Mouse (Mus musculus): ENCODE results near the gene Map4k4.

DNA sequence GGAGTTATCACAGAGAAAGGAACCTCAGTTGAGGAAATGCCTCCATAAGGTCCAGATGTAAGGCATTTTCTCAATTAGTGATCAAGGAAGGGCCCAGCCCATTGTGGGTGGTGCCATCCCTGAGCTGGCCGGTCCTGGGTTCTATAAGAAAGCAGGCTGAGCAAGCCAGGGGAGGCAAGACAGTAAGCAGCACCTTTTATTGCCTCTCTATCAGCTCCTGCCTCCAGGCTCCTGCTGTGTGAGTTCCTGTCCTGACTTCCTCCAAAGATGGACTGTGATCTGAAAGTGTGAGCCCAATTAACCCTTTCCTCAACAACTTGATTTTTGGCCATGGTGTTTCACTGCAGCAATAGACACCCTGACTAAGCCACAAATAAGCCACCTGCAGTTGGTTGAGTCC, 12.7 kb upstream of the Map4k4 start:
- TF ChIP-seq CTCF (IDR thresholded peaks at IDR 0.05; ENCODE audit: insufficient read depth, low read length), result no peak
- no peak for TF ChIP-seq POLR2A (IDR thresholded peaks at IDR 0.05; ENCODE audit: borderline replicate concordance, extremely low read depth, low read depth, low read length)

Measured in lung, adult 2 months (tissue).